Mouse (Mus musculus) kidney, postnatal 25 days (tissue): ENCODE results near the gene Hunk.

ENCODE experiments used
- DNase-seq, 2 experiments: peaks; one replicate each; pipeline ENCODE4 v3.0.0; 2021; ENCODE audit warnings: mixed read lengths in 2 of 2

The Hunk gene

GRCm38 (mm10) chr16:90394761-90395160 is 8.9 kb downstream of the Hunk start:
- peak; percentile 81 for DNase-seq

- peak; percentile 33 to 70 for DNase-seq
These were observed 10.3 kb downstream of the Hunk start for GRCm38 (mm10) chr16:90395996-90396556.

GRCm38 (mm10) chr16:90396882-90397281 is 11.1 kb downstream of the Hunk start:
- peak in 1 of 2 experiments; percentile 6 for DNase-seq

- DNase-seq, result peak; percentile 70 to 75
These were observed 14.5 kb downstream of the Hunk start for GRCm38 (mm10) chr16:90400314-90400713.

GRCm38 (mm10) chr16:90400906-90401666 is 15.3 kb downstream of the Hunk start:
- peak in 1 of 2 experiments; percentile 49 for DNase-seq

GRCm38 (mm10) chr16:90402292-90402691 is 16.5 kb downstream of the Hunk start:
- DNase-seq, result peak in 1 of 2 experiments; percentile 44

GRCm38 (mm10) chr16:90405195-90405594 is 19.4 kb downstream of the Hunk start:
- no peak for DNase-seq

GRCm38 (mm10) chr16:90405599-90405998 is 19.8 kb downstream of the Hunk start:
- no peak for DNase-seq

GRCm38 (mm10) chr16:90407541-90408289 is 21.9 kb downstream of the Hunk start:
- no peak for DNase-seq

GRCm38 (mm10) chr16:90412096-90413082 is 26.6 kb downstream of the Hunk start:
- peak; percentile 67 to 87 for DNase-seq

GRCm38 (mm10) chr16:90416621-90417020 is 30.8 kb downstream of the Hunk start:
- no peak for DNase-seq

GRCm38 (mm10) chr16:90418661-90419060 is 32.8 kb downstream of the Hunk start:
- DNase-seq, result no peak

- no peak for DNase-seq
These were observed 35.3 kb downstream of the Hunk start for GRCm38 (mm10) chr16:90421145-90421544.

GRCm38 (mm10) chr16:90421551-90421950 is 35.7 kb downstream of the Hunk start:
- DNase-seq, result no peak

GRCm38 (mm10) chr16:90422108-90422529 is 36.3 kb downstream of the Hunk start:
- DNase-seq, result peak; percentile 55 to 64

- no peak for DNase-seq
These were observed 38.1 kb downstream of the Hunk start for GRCm38 (mm10) chr16:90423898-90424297.

- no peak for DNase-seq
These were observed 38.6 kb downstream of the Hunk start for GRCm38 (mm10) chr16:90424391-90424790.

GRCm38 (mm10) chr16:90426234-90426633 is 40.4 kb downstream of the Hunk start:
- no peak for DNase-seq

- no peak for DNase-seq
These were observed 42.2 kb downstream of the Hunk start for GRCm38 (mm10) chr16:90427838-90428630.

- no peak for DNase-seq
These were observed 47.7 kb downstream of the Hunk start for GRCm38 (mm10) chr16:90433551-90433950.

GRCm38 (mm10) chr16:90435231-90435630 is 49.4 kb downstream of the Hunk start:
- DNase-seq, result no peak

GRCm38 (mm10) chr16:90437276-90437675 is 51.5 kb downstream of the Hunk start:
- no peak for DNase-seq
